Mouse (Mus musculus) left cerebral cortex, adult 9 months (tissue): ENCODE results near the gene Tmem203.

Experiments used
- DNase-seq, 2 experiments: peaks; one replicate each; pipeline ENCODE4 v3.0.0; 2022; ENCODE audit warnings: low spot score in 2 of 2

The Tmem203 gene

DNA sequence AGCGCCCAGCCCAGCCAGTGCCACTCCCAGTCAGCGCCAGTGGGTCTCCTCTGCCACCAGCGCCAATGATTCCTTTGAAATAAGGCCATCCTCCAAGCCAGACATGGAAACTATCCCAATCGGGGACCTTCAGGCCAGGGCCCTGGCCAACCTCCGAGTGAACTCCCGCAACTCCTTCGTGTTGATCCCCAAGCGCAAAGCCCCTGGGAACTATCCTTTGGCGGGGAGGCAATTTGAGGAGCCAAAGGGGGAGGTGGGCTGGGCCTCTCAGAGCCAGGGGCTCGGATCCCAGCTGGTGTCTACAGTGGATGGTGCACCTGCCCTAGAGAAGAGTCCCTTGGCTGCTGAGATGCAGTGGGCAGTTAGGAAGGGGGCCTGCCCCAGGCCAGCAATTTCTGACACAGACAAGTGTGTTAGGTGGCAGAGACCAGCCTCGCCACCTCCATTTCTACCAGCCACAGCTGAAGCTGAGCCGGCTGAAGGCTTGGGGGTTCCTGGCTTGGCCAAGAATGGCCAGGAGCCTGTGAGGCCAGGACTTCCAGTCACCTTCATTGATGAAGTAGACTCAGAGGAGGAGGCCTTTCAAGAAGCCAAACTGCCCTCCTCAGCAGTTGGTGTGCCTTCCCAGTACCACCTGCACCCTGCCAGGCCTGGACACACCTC lies 8.5 kb downstream of the Tmem203 start:
- no peak for DNase-seq

DNA sequence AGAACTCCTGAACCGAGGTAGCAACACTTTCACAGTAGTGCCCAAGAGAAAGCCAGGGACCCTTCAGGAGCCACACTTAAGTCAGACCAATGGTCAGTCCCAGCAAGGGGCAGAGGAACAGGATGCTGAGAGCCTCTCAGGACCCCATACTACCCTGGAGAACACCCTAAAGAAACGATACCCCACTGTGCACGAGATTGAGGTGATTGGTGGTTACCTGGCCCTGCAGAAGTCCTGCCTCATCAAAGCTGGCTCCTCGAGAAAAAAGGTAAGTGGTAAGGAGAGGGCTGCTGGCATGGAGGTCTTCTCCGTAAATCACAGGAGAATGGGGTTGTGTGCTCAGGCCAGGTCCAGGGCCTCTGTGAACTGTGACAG lies 9.0 kb downstream of the Tmem203 start:
- no peak for DNase-seq

DNA sequence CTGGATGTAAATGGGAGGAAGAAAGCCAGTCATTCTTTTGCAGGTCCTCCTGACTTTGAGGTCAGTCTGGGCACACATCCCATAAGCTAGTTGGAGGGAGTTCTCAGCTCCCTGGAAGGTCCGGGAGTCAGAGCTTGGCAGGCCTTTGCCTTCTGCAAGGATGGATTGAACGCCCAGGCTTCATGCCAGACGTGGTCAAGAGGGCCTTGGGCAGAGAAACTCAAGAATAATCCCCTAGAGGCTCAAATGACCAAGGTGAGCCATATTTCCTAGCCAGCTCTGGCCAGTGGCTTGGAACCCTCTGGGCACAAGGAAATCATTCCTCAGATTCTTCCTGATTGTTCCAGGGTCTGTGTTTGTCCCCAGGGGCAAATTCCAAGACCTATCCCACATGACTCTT lies 9.6 kb downstream of the Tmem203 start:
- DNase-seq, result no peak

DNA sequence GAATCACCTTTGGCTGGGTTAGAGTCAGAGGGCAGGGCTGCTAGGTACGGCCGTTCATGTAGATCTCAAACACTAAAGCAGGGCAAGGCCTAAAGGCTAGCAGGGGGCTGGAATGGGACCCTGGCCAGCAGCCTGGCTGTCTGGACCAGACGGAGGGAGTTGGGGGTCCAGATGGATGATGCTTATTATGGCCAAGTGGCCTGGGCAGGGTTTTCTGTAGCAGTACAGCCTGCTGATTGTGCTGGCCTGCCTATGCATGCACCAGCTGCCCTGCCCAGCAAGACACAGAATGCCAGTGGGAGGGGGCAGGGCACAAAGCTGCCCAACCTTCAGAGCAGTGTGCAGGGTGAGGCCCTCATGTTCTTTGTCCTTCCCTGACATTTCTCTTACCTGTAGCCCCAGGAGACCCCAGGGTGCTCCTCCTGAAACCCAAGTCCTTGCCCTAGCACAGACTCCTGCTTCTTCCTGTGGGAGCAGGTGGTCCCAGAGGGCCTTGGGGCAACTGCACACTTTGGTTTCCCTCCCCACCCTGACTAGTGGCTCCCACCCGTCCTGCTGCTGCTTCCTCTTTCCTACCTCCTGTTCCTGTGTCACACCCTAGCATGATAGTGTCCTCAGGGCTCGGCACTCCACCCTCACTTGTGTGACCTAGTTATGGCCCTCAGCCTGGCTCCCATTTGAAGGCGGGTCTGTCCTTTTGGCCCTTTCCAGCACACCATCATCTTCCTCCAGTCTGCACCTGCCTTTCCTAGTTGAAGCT lies 10.8 kb downstream of the Tmem203 start:
- DNase-seq, result no peak

DNA sequence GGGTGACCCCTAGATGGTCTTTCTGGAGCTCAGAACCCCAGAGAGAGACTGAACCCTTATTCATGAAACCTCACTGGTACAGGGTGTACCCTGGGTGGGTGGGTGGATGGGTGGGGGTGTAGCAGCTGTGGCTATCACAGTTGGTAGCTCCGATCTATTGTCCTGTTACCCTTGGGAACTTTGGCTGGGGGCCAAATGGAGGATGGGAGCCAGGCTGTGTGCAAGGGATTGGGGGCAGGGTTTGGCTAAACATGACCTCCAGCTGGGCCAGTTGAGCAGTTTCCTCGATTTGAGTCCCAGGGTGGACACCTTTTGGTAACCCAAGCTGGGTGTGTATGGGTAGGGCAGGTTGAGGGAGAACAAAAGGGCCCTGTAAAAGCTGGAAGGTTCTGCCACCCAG lies 11.5 kb downstream of the Tmem203 start:
- peak in 1 of 2 experiments; percentile 76 for DNase-seq

DNA sequence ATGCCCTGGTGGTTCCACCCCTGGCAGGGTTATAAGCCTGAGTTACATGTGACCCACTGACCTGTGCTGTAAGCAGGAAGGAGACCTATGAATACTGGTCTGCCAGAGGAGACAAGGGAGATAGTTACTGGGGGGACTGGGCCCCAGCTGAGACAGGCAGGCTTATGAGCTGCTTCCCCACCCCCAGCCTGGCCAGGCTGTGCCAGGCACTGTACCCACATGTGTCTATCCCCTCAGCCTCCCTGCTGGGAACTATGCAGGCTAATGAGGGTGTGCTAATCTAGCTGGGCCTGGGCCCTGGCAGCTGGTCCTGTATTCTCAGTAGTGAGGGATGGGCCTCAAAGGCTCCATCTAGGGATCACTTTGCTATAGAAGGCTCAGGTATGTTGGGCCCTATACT lies 12.0 kb downstream of the Tmem203 start:
- no peak for DNase-seq

DNA sequence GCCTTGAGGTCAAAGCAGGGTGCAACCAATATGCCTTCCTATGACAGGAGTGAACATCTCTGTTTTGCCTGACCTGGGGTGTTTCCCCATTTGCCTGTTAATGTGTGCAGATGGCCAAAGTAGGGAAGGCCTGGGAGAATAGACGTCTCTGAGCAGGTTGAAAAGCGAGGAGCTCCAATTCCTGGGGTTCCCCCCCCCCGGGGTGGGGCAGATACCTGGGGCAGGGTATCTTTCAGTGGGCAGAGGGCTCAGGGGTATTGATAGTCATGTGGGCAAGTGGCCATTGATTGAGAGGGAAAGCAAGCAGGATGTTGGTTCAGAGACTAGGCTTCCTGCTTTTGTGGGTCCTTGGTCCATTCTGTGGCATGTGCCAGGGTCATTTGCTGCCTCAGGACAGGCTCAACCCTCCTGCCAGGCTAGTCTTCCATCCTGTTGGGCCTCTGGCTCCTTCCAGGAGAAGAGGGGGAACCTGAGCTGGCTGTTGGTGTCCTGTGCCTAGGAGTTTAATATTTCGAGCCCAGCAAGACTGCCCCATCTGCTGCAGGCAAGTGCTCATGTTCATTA lies 12.6 kb downstream of the Tmem203 start:
- no peak for DNase-seq

DNA sequence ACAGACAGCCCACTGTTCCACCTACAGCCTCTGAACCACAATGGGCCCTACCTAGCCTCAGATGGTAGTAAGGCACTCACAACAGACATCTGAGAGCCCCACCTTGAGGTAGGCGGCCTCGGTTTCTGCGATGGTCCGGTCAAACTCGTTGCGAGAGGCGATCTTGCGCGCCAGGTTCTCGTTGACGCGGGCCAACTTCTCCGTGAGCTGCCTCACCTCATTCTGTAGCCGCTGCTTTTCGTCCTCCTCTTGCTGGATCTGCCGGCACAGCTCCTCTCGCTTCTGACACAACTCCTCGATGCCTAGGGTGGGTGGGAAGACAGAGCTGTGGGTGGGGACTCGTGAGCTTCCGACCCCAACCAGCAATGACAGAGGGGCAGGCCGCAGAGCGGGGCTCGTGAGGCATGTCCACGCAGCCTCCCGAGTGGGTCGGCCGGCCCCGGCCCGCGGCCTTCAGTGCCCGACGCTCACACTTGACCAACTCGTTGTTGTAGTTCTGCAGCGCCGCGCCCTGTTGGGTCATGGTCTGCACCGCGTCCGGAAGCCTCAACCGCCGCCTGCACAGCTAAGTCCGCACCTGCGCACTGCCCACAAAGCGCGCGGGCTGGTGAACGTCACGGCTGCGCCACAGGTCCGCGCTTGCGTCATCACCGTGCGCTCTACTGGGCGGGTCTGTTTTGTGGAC lies 16.7 kb downstream of the Tmem203 start, which contains the start of the genes Ssna1 and Anapc2:
Gene Ssna1, minus strand, starts transcription at position 612 of the 685 bp plus-strand sequence.
Gene Anapc2, plus strand, starts transcription at position 652 of the 685 bp plus-strand sequence.
- peak; percentile 90 to 98 for DNase-seq

DNA sequence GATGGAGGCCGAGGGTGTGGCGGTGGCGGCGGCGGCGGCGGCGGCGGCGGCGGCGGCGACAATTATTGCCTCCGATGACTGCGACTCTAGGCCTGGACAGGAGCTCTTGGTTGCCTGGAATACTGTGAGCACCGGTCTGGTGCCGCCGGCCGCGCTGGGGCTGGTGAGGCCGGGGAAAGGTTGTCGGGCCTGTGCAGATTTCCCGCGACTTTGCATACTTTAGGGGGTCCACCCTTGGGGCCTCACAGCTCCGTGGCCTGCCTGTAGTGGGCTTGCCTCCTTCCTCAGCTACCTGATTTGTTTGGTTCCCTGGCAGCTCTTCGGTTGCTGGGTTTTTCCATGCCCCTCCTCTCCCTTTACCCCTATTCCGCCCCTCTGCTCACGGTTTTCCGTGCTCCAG lies 17.3 kb downstream of the Tmem203 start:
- DNase-seq, result no peak

DNA sequence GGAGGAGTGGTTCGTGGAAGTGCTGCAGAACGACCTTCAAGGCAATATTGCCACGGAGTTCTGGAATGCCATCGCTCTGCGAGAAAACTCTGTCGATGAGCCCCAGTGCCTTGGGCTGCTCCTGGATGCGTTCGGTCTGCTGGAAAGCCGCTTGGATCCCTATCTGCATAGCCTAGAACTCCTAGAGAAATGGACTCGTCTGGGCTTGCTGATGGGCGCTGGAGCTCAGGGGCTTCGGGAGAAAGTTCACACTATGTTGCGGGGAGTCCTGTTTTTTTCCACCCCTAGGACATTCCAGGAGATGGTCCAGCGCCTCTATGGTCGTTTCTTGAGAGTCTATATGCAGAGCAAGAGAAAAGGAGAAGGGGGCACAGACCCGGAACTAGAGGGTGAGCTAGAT lies 17.8 kb downstream of the Tmem203 start:
- no peak for DNase-seq

DNA sequence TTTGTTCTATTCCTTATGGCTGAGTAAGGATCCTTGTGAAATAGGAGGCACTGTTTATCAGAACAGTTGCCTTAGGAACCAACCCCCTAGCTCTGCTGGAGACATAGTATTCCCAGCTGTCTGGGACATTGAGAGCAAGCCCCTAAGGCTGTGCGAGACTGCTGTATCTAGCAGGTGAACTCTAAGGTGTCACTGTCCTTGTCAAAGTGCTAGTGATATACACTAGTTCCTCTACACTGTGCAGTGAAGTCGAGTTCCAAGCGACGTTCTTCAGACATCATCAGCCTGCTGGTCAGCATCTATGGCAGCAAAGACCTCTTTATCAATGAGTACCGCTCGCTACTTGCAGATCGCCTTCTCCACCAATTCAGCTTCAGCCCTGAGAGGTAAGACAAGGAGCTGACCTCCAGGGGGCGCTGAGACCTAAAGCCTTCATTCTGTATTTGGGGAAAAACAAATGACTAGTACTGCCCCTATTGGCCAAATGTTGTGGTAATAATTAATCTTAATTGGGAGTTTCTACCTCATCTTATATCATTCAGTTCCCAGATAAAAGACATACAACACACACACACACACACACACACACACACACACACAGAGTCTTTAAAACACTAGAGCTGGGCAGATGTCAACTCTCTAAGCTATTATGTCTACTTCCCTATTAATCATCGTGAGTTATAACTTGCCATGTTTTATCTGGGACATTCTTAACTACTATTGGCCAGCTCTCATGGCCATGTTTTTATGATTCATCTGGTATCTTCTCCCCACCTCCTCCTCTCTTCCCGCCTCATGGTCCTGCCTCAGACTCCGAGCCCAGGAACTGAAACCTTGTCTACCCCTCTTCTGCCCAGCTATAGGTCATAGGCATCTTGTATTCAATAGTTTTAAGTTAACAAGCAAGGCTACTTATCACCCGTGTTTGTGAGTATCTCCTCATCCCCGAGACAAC lies 24.0 kb downstream of the Tmem203 start:
- DNase-seq, result peak in 1 of 2 experiments; percentile 86

DNA sequence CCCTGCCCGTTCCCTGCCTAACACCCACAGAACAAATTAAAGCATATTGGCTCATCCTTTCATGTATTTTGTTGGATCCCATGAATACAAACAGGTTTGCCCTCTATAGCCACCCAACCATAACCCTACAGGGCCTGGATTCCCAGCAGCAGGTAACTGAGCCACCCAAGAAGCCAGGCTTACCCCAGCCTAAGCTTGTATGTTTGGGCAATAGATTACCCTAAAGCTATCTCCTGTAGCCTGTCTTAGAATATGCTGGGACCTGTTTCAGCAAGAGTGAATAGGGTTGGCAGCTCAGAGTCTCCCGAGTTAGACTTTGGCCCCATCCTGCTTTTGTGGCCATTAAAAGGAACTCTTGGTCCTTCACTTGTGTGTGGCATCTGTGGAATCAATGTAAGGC lies 30.3 kb downstream of the Tmem203 start:
- DNase-seq, result no peak

DNA sequence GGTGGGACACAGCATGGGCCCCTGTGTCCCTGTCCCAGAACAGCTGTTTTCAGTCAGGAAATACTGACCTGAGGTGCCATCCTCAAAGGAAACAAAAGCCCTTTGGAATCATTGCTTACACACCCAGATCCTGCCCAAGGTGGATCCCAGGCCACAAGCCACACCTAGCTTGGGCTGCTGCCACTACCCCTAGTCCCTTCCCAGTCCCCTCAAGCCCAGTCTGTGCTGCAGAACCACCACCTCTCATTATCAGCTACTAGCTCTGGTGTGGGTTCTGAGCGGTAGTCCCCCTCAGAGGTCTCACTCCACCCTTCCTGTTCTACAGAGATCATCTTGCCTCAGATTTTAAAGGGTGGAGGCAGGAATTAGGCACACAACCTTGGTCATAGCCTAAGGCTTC lies 31.1 kb downstream of the Tmem203 start:
- DNase-seq, result no peak

DNA sequence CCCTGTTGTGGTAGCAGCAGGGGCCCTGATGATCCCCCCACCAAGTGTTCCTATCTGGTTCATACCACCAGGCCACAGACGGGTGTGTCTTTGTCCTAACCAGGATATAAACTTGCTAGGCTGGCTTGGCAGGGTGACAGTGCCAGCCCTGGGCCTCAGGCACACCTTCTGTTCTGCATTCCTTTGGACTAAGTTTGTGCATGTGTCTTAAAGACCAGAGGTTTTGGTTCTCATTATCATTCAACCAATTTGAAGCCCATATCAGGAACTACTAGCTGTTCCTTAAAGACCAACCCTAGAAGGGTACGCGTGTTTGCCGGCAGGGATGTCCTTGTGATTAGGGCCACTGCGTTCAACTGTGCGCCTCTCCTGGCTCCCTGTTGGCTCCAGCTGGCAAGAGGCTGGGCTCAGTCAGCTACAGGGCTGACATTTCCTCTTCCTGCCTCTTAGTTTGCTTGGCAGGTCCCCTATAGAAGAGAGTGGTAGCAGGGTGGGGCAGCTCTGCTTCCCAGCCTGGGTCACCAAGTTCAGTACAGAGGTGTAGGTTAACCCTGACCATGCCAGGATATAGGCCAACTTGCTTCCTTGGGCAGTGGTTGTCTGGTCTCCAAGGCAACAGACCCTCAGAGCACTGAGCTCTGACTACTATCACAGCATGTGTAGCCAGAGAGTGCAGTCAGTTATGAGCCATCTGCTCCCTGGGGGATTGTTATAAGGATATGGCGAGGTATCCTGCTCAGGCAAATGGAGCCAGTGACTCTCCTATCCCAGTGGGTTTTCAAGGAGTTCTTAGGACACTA lies 31.8 kb downstream of the Tmem203 start:
- no peak for DNase-seq

DNA sequence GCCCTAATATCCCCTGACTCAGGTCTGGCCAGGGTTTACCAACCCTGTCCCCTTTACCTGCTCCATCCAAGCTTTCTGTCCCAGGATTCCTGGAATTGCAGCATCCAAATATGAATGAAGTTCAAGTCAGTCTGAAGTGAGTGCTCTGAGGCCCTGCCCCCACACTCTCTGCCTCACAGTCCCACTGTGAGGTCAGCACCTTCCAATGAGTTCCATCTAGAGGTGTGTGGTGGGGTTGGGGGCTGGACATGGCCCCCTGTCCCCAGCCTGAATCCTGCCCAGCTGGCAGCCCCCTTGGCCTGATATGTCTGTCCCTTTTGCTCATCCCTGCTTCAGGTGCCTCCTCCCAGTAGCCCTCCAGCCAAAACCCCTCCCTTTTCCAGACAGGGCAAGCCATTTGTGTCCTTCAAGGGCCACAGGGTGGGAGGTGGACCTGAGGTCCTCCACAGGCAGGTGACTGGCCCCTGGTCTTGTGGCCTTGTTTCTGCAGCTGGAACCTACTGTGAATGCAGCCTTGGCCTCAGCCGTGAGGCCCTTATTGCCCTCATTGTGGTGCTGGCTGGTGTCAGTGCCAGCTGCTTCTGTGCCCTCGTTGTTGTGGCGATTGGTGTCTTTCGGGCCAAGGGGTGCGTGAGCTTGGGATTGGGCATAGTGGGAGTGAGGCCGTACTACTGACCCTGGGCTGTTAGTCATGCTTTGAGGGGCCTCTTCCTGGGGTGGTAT lies 32.8 kb downstream of the Tmem203 start, which contains the start of gene Tmem210:
Gene Tmem210, plus strand, starts transcription at position 219 of the 723 bp plus-strand sequence.
- no peak for DNase-seq

DNA sequence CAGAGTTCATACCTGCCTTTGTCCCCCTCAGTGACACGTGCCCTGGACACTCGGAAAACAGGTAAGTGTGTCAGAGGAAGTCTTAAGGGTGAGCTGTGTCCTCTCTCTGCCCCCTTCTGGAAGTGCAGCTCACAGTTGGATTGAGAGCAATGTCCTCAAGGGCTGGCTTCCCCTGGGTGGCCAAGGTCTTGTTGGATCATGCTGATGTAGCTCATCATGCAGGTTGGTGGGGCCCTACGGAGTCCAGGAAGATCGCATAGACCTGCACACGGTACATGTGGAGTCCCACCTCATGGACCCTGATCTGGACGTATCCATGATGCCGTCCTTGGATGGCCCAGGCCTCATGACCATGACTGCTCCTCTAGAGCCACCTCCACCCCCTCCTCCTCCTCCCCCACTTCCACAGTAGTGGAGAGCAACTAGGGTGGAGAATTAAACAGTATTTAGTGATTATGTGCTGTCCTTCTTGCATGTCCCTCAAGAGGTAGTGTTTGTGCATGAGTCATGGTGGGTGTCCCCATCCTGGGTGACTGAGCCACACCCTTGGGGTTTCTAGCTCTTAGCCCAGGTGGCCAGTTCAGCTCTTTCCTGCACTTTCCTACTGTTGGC lies 33.6 kb downstream of the Tmem203 start:
- DNase-seq, result no peak

DNA sequence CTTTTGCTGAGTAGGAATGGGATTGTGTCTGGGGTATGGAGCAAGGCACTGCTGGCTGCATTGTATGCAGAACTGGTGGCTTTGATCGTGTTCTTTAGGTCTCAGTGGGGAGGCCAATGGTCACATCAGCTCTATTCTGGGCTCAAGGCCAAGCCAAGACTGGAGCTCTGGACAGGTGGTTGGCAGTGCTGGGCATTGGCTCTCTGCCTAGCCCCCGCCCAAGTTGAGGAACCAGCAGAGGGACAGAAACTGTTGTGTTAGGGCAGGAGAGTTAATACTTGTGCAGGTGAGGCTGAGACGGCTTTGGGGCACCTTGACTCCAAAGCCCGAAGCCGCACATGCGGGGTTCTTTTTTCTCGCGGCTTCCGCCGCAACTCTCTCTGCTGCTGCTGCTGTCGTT lies 34.4 kb downstream of the Tmem203 start, which contains the start of gene Lrrc26:
Gene Lrrc26, plus strand, starts transcription at position 265 of the 400 bp plus-strand sequence.
- DNase-seq, result no peak

DNA sequence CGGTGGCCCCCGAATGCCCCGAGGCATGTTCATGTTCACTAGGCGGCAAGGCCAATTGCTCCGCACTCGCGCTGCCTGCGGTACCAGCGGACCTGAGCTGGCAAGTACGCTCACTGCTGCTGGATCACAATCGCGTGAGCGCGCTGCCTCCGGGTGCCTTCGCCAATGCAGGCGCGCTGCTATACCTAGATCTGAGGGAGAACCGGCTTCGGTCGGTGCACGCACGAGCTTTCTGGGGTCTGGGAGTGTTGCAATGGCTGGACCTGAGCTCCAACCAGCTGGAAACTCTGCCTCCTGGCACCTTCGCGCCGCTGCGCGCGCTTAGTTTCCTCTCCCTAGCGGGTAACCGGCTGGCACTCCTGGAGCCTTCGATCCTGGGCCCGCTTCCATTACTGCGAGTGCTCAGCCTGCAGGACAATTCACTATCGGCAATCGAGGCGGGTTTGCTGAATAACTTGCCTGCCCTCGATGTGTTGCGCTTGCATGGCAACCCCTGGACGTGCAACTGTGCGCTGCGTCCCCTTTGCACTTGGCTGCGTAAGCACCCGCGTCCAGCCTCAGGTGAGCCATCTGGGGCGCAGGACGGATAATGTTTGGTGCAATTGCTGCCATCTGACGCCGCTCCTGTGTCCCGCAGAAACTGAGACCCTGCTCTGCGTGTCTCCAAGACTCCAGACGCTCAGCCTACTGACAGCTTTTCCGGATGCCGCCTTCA lies 35.0 kb downstream of the Tmem203 start:
- DNase-seq, result peak in 1 of 2 experiments; percentile 70

DNA sequence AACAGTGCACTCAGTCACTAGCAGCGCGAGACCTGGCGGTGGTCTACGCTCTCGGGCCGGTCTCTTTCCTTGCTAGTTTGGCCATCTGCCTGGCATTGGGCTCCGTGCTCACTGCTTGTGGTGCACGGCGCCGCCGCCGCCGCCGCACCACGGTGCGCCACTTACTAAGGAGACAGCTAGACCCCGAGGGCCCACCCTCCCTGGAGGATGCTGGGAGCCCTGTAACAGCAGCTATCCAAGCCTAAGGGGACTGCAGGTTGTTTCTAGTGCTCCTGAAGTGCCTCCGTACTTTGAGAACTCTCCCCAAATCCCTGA lies 35.5 kb downstream of the Tmem203 start:
- peak in 1 of 2 experiments; percentile 53 for DNase-seq
